Mouse (Mus musculus) leukemia stem cell, adult 10-12 weeks (primary cell): Measurements from ENCODE around the gene Trmo. TPM values are rescaled to one million over a fixed set of nuclear protein-coding genes. Genes with fewer than 3 reads are reported as not detected.

ENCODE experiments used
- polyA plus RNA-seq: library from polyadenylated mRNA; stranded (reverse); fragments of >175 nt; gene quantifications from 2 replicates; pipeline ENCODE4 v1.2.3, GENCODE M21; 2012; ENCODE audit warnings: low replicate concordance

The Trmo gene
- polyA plus RNA-seq, result 5.4 and 5.6 TPM in 2 replicates

DNA sequence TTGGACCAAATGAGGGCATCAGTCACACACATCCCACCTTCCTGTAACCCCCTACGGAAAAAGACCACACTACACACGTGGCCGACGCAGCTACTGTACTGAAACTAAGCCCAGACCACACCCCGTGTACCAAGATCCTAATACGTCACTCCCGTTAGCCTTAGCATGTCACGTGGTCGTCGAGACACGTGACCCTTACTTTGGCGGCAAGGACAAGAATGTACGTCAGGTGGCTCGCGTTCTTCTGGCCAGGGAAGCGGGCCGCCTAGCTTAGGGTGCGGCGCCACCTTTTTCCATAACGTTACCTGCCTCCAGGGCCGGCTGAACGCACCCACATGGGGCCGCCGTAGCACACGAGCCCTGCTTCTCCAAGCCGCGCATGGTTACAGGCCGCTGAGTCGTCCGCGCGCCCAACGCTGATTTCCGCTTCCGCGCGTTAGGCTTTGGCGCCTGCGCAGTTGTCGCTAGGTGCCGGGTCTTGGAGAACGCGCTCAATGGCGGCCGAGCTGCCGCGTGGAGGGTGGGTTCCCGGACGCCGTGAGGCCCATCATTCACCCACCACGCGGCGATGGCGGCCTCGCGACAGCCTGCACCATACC is at the start of gene Trmo:
Gene Trmo (minus strand): TSS at position 425 of the 599 bp plus-strand sequence.

DNA sequence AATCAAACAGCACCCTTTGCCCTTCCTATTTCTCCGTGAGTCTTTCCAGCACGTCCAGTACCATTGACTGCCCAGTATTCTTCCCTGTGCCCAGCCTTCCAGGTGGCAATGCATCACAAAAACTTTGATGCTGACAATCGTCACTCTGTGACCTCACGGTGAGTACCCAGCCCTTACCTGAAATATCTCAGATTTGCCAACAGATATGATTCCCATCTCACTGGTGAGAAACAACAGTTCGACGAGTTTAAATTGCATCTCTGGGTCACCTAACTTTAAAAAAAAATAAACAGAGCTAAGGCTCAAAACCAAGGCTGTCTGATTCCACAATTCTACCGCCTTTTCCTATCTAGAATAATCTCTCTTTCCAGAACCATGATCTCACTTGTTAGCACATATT is 24.2 kb upstream of the Trmo start, which contains the start of gene Hemgn:
Gene Hemgn (minus strand): TSS at position 101 of the 400 bp plus-strand sequence.

DNA sequence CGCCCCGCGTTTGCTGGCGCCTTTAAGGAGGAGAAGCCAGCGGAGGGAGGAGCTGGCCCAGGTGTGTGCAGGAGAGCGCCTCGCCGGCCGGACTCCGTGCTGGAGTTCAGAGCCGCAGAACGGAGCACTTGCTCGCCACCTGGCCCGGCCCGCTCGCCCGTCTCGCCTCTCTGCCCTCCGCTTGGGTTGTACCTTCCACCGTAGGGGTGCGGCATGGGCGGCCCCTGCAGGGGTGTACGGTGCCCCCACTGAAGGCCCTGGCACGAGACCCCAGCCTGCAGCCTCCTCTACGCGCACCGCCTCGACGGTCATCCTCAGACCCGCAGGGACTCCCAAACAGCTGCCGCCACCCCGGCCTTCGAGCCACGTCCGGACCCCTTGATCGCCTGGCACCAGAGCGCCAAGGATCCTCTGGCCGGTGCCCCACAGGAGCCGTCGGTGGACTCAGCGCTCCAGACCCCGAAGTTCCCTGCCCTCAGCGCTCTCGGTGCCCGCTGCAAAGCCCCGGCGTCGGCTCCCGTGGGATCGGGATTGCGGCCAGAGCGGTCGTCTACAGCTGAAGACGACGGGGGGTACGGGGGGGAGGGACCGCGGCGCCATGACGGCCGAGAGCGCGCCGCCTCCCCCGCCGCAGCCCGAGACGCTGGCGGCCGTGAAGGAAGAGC is 45.5 kb downstream of the Trmo start, which contains the start of gene Foxe1:
Gene Foxe1 (plus strand): TSS at position 14 of the 665 bp plus-strand sequence.

Other genes starting within 250 kb of the Trmo start
- 19.5 and 25.6 TPM in 2 replicates for gene Xpa, start 193.1 kb downstream of the Trmo start, polyA plus RNA-seq
- gene Foxe1, start 45.8 kb downstream of the Trmo start, polyA plus RNA-seq, result not detected in 2 replicates
- 24.6 and 38.0 TPM in 2 replicates for gene Hemgn, start 24.1 kb upstream of the Trmo start, polyA plus RNA-seq
- 1,030 and 2,061 TPM in 2 replicates for gene Anp32b, start 61.5 kb upstream of the Trmo start, polyA plus RNA-seq
- gene Nans, start 99.8 kb upstream of the Trmo start, polyA plus RNA-seq, result 31.8 and 43.5 TPM in 2 replicates
- 8.1 and 14.6 TPM in 2 replicates for gene Trim14, start 146.7 kb upstream of the Trmo start, polyA plus RNA-seq
- gene Coro2a, start 212.8 kb upstream of the Trmo start, polyA plus RNA-seq, result 2.6 and 4.5 TPM in 2 replicates